Mouse (Mus musculus) neural tube, embryonic 11.5 days (tissue): Measurements from ENCODE around the gene Dcbld1. TPM values are rescaled to one million over a fixed set of nuclear protein-coding genes. Genes with fewer than 3 reads are reported as not detected.
"Not testable (repeated sequence)": the region's sequence is repeated elsewhere in the genome, so short reads cannot be mapped to it uniquely, and the experiment has no call there.

Experiments used
- ATAC-seq: fragments of 200-750 bp; cut with Nextera tagmentation; 2 replicates; pipeline ENCODE4 v1.8.0; 2017; ENCODE audit warnings: moderate number of reproducible peaks, mild to moderate bottlenecking, moderate TSS enrichment, moderate library complexity; ENCODE audit not compliant: insufficient read depth, low FRiP score, low TSS enrichment
- DNase-seq: peaks from one replicate; pipeline ENCODE4 v3.0.0-alpha.2; 2015; ENCODE audit warnings: low spot score
- H3K27ac ChIP-seq: fragments of 300-500 bp; sonication (generic); 2 replicates; pipeline ENCODE4 v1.5.1; 2014; ENCODE audit warnings: low read depth, mild to moderate bottlenecking, low read length
- H3K27me3 ChIP-seq: fragments of 300-500 bp; sonication (generic); 2 replicates; pipeline ENCODE4 v1.6.1; 2014; ENCODE audit warnings: mild to moderate bottlenecking, low read length, mixed read lengths; ENCODE audit not compliant: control insufficient read depth, insufficient read depth
- H3K36me3 ChIP-seq: fragments of 300-500 bp; sonication (generic); 2 replicates; pipeline ENCODE4 v1.6.1; 2014; ENCODE audit warnings: mild to moderate bottlenecking, low read length, moderate library complexity, mixed read lengths; ENCODE audit not compliant: control insufficient read depth, insufficient read depth
- H3K4me1 ChIP-seq: fragments of 300-500 bp; sonication (generic); 2 replicates; pipeline ENCODE4 v1.6.1; 2014; ENCODE audit warnings: low read length, mixed read lengths; ENCODE audit not compliant: control insufficient read depth, insufficient read depth
- H3K4me2 ChIP-seq: fragments of 300-500 bp; sonication (generic); 2 replicates; pipeline ENCODE4 v1.6.1; 2014; ENCODE audit warnings: low read depth, mild to moderate bottlenecking, moderate library complexity
- H3K4me3 ChIP-seq: fragments of 300-500 bp; sonication (generic); 2 replicates; pipeline ENCODE4 v1.5.1; 2014; ENCODE audit warnings: low read depth, low read length
- H3K9ac ChIP-seq: fragments of 300-500 bp; sonication (generic); 2 replicates; pipeline ENCODE4 v1.6.1; 2014; ENCODE audit warnings: mild to moderate bottlenecking, low read length
- H3K9me3 ChIP-seq: fragments of 300-500 bp; sonication (generic); 2 replicates; pipeline ENCODE4 v1.6.1; 2016; ENCODE audit warnings: low read length; ENCODE audit not compliant: control insufficient read depth
- WGBS: fragments of 180-500 bp; shearing (Covaris S2); extraction: QIAGEN DNeasy Blood & Tissue Kit; methylation state at CpG from one replicate; pipeline ENCODE4 v1.1.7; 2014; 5-methylcytosine and 5-hydroxymethylcytosine counted together
- polyA plus RNA-seq: library from polyadenylated mRNA; unstranded; fragments of >200 nt; fragmentation: Nextera tagmentation; extraction: Ambion mirVana; gene quantifications from 2 replicates; pipeline ENCODE4 v1.2.1, GENCODE M21; 2014

The Dcbld1 gene
- polyA plus RNA-seq, 1 experiment from 2014 or later = 24.8 TPM

DNA sequence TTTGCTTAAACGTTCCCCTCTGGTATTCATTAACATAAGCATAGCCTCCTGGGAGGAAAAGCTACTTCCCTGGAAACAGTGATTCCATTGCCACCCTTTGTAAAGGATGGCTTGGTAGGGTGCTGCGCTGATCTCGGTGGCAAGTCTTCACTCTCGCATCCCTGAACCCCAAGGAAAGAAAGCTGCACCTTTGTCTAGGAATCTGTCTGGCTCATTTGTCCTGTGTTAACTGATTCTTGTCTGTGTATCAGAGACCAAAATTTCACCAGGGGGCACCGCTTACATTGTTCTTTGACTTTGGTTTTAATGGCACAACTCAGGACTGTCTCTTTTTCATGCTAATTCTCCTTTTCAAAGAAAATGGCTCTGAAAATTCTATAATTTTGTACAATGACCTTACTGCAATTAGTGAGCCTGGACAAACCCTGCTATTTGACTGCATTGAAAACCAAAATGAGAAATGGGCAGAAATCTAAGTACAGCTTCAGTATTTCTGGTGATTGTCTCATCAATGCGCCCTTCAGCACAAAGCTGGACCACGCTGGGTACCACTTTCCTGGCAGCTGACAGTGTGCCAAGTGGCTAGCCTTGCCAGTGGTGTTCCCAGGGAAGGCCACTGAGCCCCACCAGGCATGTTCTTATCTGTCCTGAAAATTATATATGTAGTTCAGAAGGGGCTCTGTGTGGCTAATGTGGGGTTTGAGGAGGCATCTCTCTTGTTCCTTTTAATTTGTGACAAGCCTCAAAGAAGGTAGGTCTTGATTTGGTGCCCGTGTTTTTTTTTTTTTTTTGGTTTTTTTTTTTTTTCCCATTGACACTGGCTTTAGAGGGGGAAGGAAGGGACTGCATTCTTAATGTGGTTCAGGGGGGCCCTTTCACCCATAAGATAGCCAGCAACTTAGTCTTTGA, 40.8 kb downstream of the Dcbld1 start:
- H3K9ac ChIP-seq = no peak overlapping the region
- H3K4me1 ChIP-seq = 0 out of 2 replicates have a peak, but pooled peaks cover 3% of the 10 kb centered on the region
- H3K27me3 ChIP-seq = no peaks in the 10 kb centered on the region
- no peaks in the 10 kb centered on the region for H3K36me3 ChIP-seq
- H3K9me3 ChIP-seq = no peaks in the 10 kb centered on the region
- 25% methylated on average over 7 of the region's 8 CpGs for WGBS
- no peak overlapping the region for H3K4me2 ChIP-seq
- H3K4me3 ChIP-seq = no peak overlapping the region
- 0 out of 2 replicates have a peak overlapping the region, but pooled peaks have one; percentile 7 for H3K27ac ChIP-seq
- DNase-seq (peak; percentile 36), ATAC-seq (peak; percentile 89)

DNA sequence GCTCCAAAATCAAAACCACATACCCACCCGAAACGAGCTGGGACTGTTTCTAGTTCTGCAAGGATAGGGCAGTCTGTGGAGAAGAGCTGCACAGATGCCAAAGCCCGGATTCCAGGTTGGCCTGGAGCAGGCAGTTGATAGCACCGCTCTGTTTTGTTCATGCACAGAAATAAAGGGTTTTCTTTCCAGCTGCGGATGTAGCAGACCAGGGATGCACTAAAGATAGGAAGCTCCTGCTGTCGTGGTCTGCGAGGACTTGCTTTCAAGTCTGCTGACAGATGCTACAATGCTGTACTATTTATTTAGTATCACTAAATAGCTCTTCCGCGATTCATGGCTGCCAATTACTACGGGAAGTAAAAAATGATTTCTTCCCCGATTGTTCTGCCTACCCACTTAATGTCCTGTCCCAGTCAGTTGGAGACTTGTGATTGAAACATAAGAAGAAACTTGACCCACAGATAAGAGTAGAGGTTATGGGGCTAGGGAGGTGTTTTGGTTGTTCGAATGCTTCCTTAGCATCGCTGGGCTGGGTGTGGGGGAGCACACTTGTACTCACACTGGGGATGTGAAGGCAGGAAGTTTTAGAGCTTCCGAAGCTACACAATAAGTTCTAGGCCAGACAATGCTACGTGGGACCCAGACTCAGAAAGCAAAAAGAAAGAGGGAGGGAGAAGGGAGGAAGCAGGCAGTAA, 41.6 kb downstream of the Dcbld1 start:
- Histone ChIP-seq H3K4me3 (no peak overlapping the region), H3K4me1 (0 out of 2 replicates have a peak, but pooled peaks cover 3% of the 10 kb centered on the region), H3K27ac (peak overlapping the region; percentile 7; the same call in 1 of the 2 replicates), H3K9me3 (no peaks in the 10 kb centered on the region), H3K36me3 (no peaks in the 10 kb centered on the region), H3K9ac (no peak overlapping the region), H3K4me2 (no peak overlapping the region), H3K27me3 (no peaks in the 10 kb centered on the region)
- WGBS = 44% methylated on average over 15 of the region's 15 CpGs
- DNase-seq = no peak
- 0 out of 2 replicates have a peak, but pooled peaks have one; percentile 1 for ATAC-seq

DNA sequence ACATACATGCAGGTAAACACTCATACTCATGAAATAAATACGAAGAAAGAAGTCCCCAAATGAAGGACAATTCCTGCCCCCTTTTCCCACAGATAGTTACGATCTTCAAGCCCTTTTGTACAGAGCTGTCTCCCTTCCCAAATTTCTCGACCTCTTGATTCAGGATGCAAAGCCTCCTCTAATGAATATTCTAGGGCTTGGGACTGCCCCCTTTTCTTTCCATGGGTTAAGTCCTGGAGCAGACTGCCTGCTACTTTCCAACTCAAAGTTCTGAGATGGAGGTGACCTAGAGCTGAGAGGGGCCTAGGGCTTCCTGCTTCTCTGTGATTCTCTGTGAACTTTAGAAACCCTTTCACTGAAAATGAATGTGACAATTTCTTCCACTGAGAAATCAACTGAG, 43.2 kb downstream of the Dcbld1 start:
- no peak overlapping the region for H3K27ac ChIP-seq
- H3K4me2 ChIP-seq = no peak overlapping the region
- no peak for ATAC-seq
- no peaks in the 10 kb centered on the region for H3K9me3 ChIP-seq
- no peak overlapping the region for H3K4me3 ChIP-seq
- 0 out of 2 replicates have a peak, but pooled peaks cover 3% of the 10 kb centered on the region for H3K4me1 ChIP-seq
- H3K9ac ChIP-seq = no peak overlapping the region
- H3K36me3 ChIP-seq = no peaks in the 10 kb centered on the region
- no peaks in the 10 kb centered on the region for H3K27me3 ChIP-seq
- WGBS = 74% methylated on average over 3 of the region's 3 CpGs
- no peak for DNase-seq

DNA sequence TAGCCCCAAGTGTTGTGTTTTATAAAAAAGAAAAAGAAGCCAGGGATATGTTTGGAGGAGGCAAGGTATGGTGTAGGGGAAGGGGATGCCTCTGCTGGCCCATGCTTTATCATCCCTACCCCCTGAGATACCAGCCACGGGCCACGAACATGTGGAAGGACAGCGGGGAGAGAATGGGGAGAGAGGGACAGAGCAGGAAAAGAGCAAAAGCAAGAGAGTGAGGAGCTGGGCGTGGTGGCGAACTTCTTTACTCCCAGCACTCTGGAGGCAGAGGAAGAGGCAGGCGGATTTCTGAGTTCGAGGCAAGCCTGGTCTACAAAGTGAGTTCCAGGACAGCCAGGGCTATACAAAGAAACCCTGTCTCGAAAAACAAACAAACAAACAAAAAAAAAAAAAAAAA, 44.1 kb downstream of the Dcbld1 start:
- H3K4me2 ChIP-seq, H3K9ac ChIP-seq, H3K4me3 ChIP-seq, H3K4me1 ChIP-seq, H3K27me3 ChIP-seq, H3K36me3 ChIP-seq, ATAC-seq, H3K27ac ChIP-seq, DNase-seq, H3K9me3 ChIP-seq: not testable (repeated sequence)
- WGBS = 86% methylated on average over 8 of the region's 8 CpGs

DNA sequence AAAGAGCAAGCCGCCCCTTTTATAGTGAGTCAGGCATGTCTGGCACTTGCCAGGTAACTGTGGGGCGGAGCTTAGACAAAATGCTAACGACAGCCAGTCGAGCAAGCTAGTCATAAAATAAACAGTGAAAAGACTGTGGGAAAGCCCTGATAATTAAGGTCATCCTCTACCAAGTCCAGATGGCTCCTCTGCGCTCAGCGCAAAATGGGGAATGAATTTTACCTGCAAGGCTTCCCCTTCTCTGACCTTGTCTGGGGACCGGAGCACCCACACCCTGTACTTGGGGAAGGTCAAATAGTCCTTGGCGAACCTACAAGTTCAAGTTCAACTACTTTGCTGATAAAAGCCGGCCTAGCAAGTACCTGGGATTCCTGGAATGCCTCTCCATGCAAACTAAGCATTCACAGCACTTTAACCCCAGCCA, 44.6 kb downstream of the Dcbld1 start:
- no peak overlapping the region for H3K4me2 ChIP-seq
- no peaks in the 10 kb centered on the region for H3K27me3 ChIP-seq
- H3K4me3 ChIP-seq = no peak overlapping the region
- 71% methylated on average over 9 of the region's 9 CpGs for WGBS
- no peaks in the 10 kb centered on the region for H3K36me3 ChIP-seq
- H3K9me3 ChIP-seq = no peaks in the 10 kb centered on the region
- no peak for ATAC-seq
- DNase-seq = no peak
- no peak overlapping the region for H3K9ac ChIP-seq
- no peak overlapping the region for H3K27ac ChIP-seq
- 0 out of 2 replicates have a peak, but pooled peaks cover 3% of the 10 kb centered on the region for H3K4me1 ChIP-seq

DNA sequence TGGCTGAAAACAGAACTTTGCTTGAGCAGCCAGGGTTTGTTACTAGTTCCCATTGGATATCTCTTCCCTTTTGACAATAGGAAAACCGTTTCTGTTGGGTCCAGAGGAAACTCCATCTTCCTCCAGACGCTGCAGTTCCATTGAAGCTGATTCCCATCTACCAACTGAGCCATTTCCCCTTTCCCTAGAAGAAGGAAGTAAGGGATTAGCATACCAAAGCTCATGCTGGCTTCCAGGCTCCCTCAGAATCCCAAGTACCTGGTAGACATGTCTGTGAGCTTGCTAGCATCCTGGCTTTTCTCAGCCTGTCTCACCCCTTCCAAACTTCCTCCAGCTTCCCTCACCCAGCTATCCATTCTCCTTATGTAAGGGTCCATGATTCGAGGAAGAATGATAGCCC, 45.4 kb downstream of the Dcbld1 start:
- ATAC-seq = no peak
- DNase-seq = no peak
- no peaks in the 10 kb centered on the region for H3K27me3 ChIP-seq
- no peak overlapping the region for H3K9ac ChIP-seq
- H3K36me3 ChIP-seq = no peaks in the 10 kb centered on the region
- H3K4me3 ChIP-seq = no peak overlapping the region
- 60% methylated on average over 3 of the region's 3 CpGs for WGBS
- no peak overlapping the region for H3K27ac ChIP-seq
- H3K4me2 ChIP-seq = no peak overlapping the region
- no peaks in the 10 kb centered on the region for H3K9me3 ChIP-seq
- H3K4me1 ChIP-seq = 0 out of 2 replicates have a peak, but pooled peaks cover 3% of the 10 kb centered on the region

DNA sequence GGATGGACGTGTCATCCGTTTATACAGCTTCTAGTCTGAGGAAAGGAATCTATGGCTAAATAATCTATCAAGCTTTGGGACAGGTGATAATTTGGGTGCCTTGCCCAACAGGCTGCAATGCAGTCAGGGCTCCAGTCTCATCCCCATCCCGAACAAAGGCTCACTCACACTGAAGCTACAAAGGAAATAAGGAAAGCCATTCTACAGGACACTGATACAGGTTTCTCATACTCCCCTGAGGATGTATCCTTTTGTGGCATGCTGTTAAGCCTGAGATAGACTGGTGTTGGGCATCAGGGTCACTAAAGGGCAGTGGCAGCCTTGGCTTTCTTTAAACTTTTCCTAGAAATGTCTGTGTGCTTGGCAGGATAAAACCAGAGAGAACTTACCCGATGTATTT, 46.5 kb downstream of the Dcbld1 start:
- DNase-seq (no peak), ATAC-seq (no peak)
- H3K4me2 ChIP-seq = no peak overlapping the region
- no peak overlapping the region for H3K27ac ChIP-seq
- no peaks in the 10 kb centered on the region for H3K27me3 ChIP-seq
- H3K9ac ChIP-seq = no peak overlapping the region
- WGBS = 87% methylated on average over 4 of the region's 4 CpGs
- no peak overlapping the region for H3K4me3 ChIP-seq
- no peaks in the 10 kb centered on the region for H3K36me3 ChIP-seq
- H3K4me1 ChIP-seq = 0 out of 2 replicates have a peak, but pooled peaks cover under 1% of the 10 kb centered on the region
- H3K9me3 ChIP-seq = no peaks in the 10 kb centered on the region

DNA sequence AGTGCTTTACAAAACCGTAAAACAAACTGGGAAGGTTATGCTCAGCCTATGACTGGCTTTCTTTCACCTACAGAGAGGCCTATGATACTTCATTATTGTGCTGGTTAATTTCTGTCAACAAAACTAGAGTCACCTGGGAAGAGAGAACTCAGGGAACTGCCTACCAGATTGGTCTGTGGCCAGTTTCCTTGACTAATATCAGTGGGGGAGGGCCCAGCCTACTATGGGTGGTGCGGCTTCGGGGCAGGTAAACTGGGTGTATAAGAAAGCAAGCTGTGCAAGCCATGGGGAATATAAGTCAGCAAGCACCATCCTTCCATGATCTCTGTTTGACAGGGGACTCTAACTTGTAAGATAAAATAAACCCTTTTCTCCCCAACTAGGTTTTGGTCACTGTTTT, 47.2 kb downstream of the Dcbld1 start:
- no peak overlapping the region for H3K27ac ChIP-seq
- H3K9me3 ChIP-seq = no peaks in the 10 kb centered on the region

More for the DNA sequence above, 47.2 kb downstream of the Dcbld1 start:
- ATAC-seq (no peak), DNase-seq (no peak)
- Histone ChIP-seq H3K36me3 (no peaks in the 10 kb centered on the region), H3K4me3 (no peak overlapping the region), H3K27me3 (no peaks in the 10 kb centered on the region), H3K9ac (no peak overlapping the region), H3K4me2 (no peak overlapping the region), H3K4me1 (no peaks in the 10 kb centered on the region)
- 91% methylated on average over 3 of the region's 3 CpGs for WGBS
